Mouse (Mus musculus): ENCODE data around the gene Lrrc8e.

DNA sequence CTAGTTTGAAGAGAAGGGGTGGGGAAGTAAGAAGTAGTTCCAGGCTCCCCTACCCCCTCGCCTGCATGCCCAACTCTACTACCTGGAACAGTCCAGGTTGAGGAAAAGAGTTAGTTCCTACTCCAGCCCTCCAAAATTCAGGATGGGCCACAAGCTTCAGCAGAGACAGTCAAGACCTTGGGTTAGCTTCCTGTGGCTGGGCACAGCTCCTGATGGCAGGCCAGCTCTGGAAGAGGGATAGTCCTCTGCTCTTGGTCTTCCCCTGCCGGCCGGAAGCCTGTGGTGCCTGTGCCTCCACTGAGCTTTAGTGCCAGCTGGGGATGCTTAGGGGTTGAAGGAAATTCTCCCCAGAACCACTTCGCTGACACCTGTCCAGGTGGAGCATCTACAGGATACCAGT lies 304 bp upstream of the Lrrc8e start:
- no peak for TF ChIP-seq EP300 (IDR thresholded peaks at IDR 0.05; ENCODE audit: insufficient read depth, low read depth, low read length)
- no peak for TF ChIP-seq CTCF (IDR thresholded peaks at IDR 0.05)
- TF ChIP-seq POLR2A (IDR thresholded peaks at IDR 0.05; ENCODE audit: insufficient read depth, low read depth, low read length) = no peak

Measured in heart, adult 2 months (tissue).